Mouse (Mus musculus) lung, postnatal 36 days (tissue): ENCODE measurements around the gene Vmn1r159.
"Not testable (repeated sequence)": the region's sequence is repeated elsewhere in the genome, so short reads cannot be mapped to it uniquely, and the experiment has no call there.

Source experiments
- DNase-seq: peaks from one replicate; pipeline ENCODE4 v3.0.0; 2022; ENCODE audit warnings: mixed read lengths

Gene Vmn1r159

GRCm38 (mm10) chr7:22843505-22843904 lies at the start of gene Vmn1r159:
Gene Vmn1r159, minus strand, starts transcription at chr7:22843605.
- not testable (repeated sequence) for DNase-seq

- DNase-seq = not testable (repeated sequence)
Observed at GRCm38 (mm10) chr7:22870924-22871323, 27.5 kb upstream of the Vmn1r159 start, which contains the start of gene Vmn1r160. Gene Vmn1r160, plus strand, starts transcription at chr7:22871224.
